Mouse (Mus musculus) heart, embryonic 12.5 days (tissue): ENCODE measurements at regions not wholly inside any gene's neighbourhood (a gene's known extent, or its start where the extent isn't known, plus 50 kb on each side); places are given as distances from the start of the nearest gene placed in this dataset.

Experiments used
- ATAC-seq: fragments of 200-750 bp; cut with Nextera tagmentation; 2 replicates; pipeline ENCODE4 v1.8.0; 2017; ENCODE audit warnings: moderate TSS enrichment, moderate library complexity; ENCODE audit not compliant: insufficient number of reproducible peaks, low FRiP score
- H3K27ac ChIP-seq: fragments of 300-500 bp; sonication (generic); 2 replicates; pipeline ENCODE4 v1.5.1; 2016; ENCODE audit warnings: mild to moderate bottlenecking, moderate library complexity; ENCODE audit not compliant: poor library complexity, severe bottlenecking
- H3K27me3 ChIP-seq: fragments of 300-500 bp; sonication (generic); replicated peaks from 2 replicates; pipeline ENCODE4 v1.6.1; 2016; ENCODE audit warnings: mild to moderate bottlenecking, moderate library complexity
- H3K36me3 ChIP-seq: fragments of 300-500 bp; sonication (generic); 2 replicates; pipeline ENCODE4 v1.6.1; 2016; ENCODE audit warnings: mild to moderate bottlenecking, moderate library complexity
- H3K4me1 ChIP-seq: fragments of 300-500 bp; sonication (generic); replicated peaks from 2 replicates; pipeline ENCODE4 v1.6.1; 2016; ENCODE audit warnings: mild to moderate bottlenecking
- H3K4me2 ChIP-seq: fragments of 300-500 bp; sonication (generic); 2 replicates; pipeline ENCODE4 v1.6.1; 2016; ENCODE audit warnings: mild to moderate bottlenecking, moderate library complexity
- H3K4me3 ChIP-seq: fragments of 300-500 bp; sonication (generic); 2 replicates; pipeline ENCODE4 v1.5.1; 2016; ENCODE audit warnings: mild to moderate bottlenecking
- H3K9ac ChIP-seq: fragments of 300-500 bp; sonication (generic); 2 replicates; pipeline ENCODE4 v1.6.1; 2016; ENCODE audit warnings: mild to moderate bottlenecking, moderate library complexity
- H3K9me3 ChIP-seq: fragments of 300-500 bp; sonication (generic); replicated peaks from 2 replicates; pipeline ENCODE4 v1.6.1; 2016; ENCODE audit warnings: mild to moderate bottlenecking, moderate library complexity
- WGBS: fragments of 180-500 bp; shearing (Covaris S2); methylation state at CpG from one replicate; pipeline ENCODE4 v1.1.7; 2016; 5-methylcytosine and 5-hydroxymethylcytosine counted together

- no peak for ATAC-seq
- Histone ChIP-seq H3K27me3 (peaks cover 16% of the 10 kb centered on the region; the same call in 1 of the 2 replicates), H3K4me1 (no peaks in the 10 kb centered on the region), H3K36me3 (no peaks in the 10 kb centered on the region), H3K9ac (no peak overlapping the region), H3K27ac (no peak overlapping the region), H3K9me3 (no peaks in the 10 kb centered on the region), H3K4me3 (no peak overlapping the region), H3K4me2 (no peak overlapping the region)
- WGBS, result 21% methylated on average over 33 of the region's 33 CpGs
Observed at GRCm38 (mm10) chr4:125300503-125301457, 173.1 kb upstream of the Zc3h12a start.

GRCm38 (mm10) chr4:125290761-125291160 lies 163.1 kb upstream of the Zc3h12a start:
- no peaks in the 10 kb centered on the region for H3K4me1 ChIP-seq
- H3K27ac ChIP-seq, result no peak overlapping the region
- no peak overlapping the region for H3K4me3 ChIP-seq
- H3K9ac ChIP-seq, result no peak overlapping the region
- no peak for ATAC-seq
- H3K27me3 ChIP-seq, result peaks cover 14% of the 10 kb centered on the region
- WGBS, result 76% methylated on average over 6 of the region's 6 CpGs
- H3K36me3 ChIP-seq, result no peaks in the 10 kb centered on the region
- no peak overlapping the region for H3K4me2 ChIP-seq
- no peaks in the 10 kb centered on the region for H3K9me3 ChIP-seq

- H3K27me3 ChIP-seq, result peaks cover 14% of the 10 kb centered on the region
- H3K4me3 ChIP-seq, result no peak overlapping the region
- 8% methylated on average over 1 of the region's 1 CpGs for WGBS
- no peak overlapping the region for H3K27ac ChIP-seq
- ATAC-seq, result no peak
- no peaks in the 10 kb centered on the region for H3K36me3 ChIP-seq
- no peak overlapping the region for H3K4me2 ChIP-seq
- no peaks in the 10 kb centered on the region for H3K4me1 ChIP-seq
- no peaks in the 10 kb centered on the region for H3K9me3 ChIP-seq
- no peak overlapping the region for H3K9ac ChIP-seq
Observed at GRCm38 (mm10) chr4:125289709-125290108, 162.1 kb upstream of the Zc3h12a start.

GRCm38 (mm10) chr4:125289031-125289449 lies 161.4 kb upstream of the Zc3h12a start:
- WGBS, result 58% methylated on average over 6 of the region's 6 CpGs
- Histone ChIP-seq H3K27me3 (peaks cover 14% of the 10 kb centered on the region), H3K4me1 (no peaks in the 10 kb centered on the region), H3K27ac (no peak overlapping the region), H3K9ac (no peak overlapping the region), H3K9me3 (no peaks in the 10 kb centered on the region), H3K4me3 (no peak overlapping the region), H3K36me3 (no peaks in the 10 kb centered on the region), H3K4me2 (no peak overlapping the region)
- ATAC-seq, result no peak

DNA sequence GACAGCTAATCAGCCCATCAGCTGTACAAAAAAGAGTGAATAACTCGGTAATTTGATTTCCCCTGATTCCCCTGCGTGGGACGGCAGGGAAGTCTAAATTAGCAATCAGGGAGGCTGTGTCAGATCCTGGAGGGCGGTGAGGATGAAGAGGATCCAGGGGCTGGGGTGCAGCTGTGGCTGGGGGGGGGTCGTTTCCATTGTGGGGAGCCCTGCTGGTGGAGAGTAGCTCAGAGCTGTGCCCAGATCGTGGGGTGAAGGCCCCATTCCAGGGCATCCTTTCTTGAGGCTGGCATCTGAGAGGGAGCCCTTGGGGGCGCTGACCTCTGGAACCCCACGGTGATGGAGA lies 155.3 kb upstream of the Zc3h12a start:
- Histone ChIP-seq H3K4me2 (no peak overlapping the region), H3K36me3 (no peaks in the 10 kb centered on the region), H3K4me3 (no peak overlapping the region), H3K27me3 (peaks cover 33% of the 10 kb centered on the region), H3K4me1 (peaks cover 9% of the 10 kb centered on the region; the same call in 1 of the 2 replicates), H3K9me3 (no peaks in the 10 kb centered on the region), H3K27ac (no peak overlapping the region), H3K9ac (no peak overlapping the region)
- WGBS, result 30% methylated on average over 8 of the region's 8 CpGs
- ATAC-seq, result no peak

GRCm38 (mm10) chr4:125282154-125282973 lies 154.7 kb upstream of the Zc3h12a start:
- no peak overlapping the region for H3K27ac ChIP-seq
- H3K4me3 ChIP-seq, result no peak overlapping the region
- H3K9me3 ChIP-seq, result no peaks in the 10 kb centered on the region
- H3K4me1 ChIP-seq, result peaks cover 9% of the 10 kb centered on the region; the same call in 1 of the 2 replicates
- H3K36me3 ChIP-seq, result no peaks in the 10 kb centered on the region
- H3K9ac ChIP-seq, result no peak overlapping the region
- whole genome bisulfite sequencing, result 10% methylated on average over 21 of the region's 21 CpGs
- H3K4me2 ChIP-seq, result peak overlapping the region; percentile 48
- H3K27me3 ChIP-seq, result peaks cover 34% of the 10 kb centered on the region
- peak; percentile 29; the same call in 1 of the 2 replicates for ATAC-seq

DNA sequence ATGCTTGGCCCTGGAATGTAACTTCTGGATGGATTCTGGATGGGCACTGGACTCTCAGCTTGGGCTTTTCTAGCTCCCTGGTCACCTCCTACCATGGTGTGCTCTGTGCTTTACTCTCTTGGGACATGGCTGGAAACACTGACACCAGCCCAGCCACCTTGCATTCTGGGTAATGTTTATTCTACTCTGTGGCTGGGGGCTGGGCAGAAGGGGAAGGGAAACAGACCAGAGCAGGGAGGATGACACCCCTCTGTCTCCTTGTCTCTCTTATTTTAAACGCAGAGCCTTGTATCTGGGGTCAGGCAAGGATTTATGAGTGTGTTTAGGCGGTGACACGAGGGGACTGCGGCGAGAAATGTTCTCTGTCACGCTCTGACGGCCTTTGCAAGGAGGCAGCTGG lies 151.5 kb upstream of the Zc3h12a start:
- H3K9me3 ChIP-seq, result no peaks in the 10 kb centered on the region
- H3K27me3 ChIP-seq, result peaks cover 65% of the 10 kb centered on the region
- 57% methylated on average over 7 of the region's 7 CpGs for WGBS
- peaks cover 9% of the 10 kb centered on the region; the same call in 1 of the 2 replicates for H3K4me1 ChIP-seq
- H3K27ac ChIP-seq, result no peak overlapping the region
- no peak for ATAC-seq
- H3K36me3 ChIP-seq, result no peaks in the 10 kb centered on the region
- H3K4me2 ChIP-seq, result no peak overlapping the region
- no peak overlapping the region for H3K9ac ChIP-seq
- H3K4me3 ChIP-seq, result no peak overlapping the region

GRCm38 (mm10) chr4:125276861-125277260 lies 149.2 kb upstream of the Zc3h12a start:
- no peak overlapping the region for H3K4me2 ChIP-seq
- 61% methylated on average over 6 of the region's 6 CpGs for WGBS
- no peaks in the 10 kb centered on the region for H3K9me3 ChIP-seq
- H3K9ac ChIP-seq, result no peak overlapping the region
- no peak overlapping the region for H3K4me3 ChIP-seq
- H3K27me3 ChIP-seq, result peaks cover 67% of the 10 kb centered on the region
- H3K27ac ChIP-seq, result no peak overlapping the region
- no peaks in the 10 kb centered on the region for H3K4me1 ChIP-seq
- H3K36me3 ChIP-seq, result no peaks in the 10 kb centered on the region
- no peak for ATAC-seq

DNA sequence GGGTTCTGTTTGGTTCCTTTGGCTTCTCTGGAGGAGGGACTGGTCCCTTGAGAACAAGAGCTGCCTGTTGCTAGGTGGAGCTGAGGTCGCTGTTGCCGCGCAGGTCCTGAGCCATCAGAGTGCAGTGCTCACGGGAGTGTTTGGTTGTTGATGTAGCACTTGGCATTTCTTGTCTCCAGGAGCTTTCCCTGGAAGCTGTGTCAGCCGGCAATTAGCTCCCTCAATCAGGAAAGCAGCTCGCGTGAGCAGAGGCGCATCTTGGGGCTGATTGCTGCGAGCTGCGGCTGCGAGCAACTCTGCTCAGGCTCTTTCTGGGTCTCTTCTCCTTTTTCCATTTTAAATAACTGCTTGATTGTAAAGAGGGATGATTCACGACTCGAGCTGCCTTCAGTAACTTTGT lies 147.6 kb upstream of the Zc3h12a start:
- no peaks in the 10 kb centered on the region for H3K4me1 ChIP-seq
- peaks cover 62% of the 10 kb centered on the region for H3K27me3 ChIP-seq
- H3K4me2 ChIP-seq, result no peak overlapping the region
- no peaks in the 10 kb centered on the region for H3K36me3 ChIP-seq
- no peak overlapping the region for H3K4me3 ChIP-seq
- H3K9me3 ChIP-seq, result no peaks in the 10 kb centered on the region
- no peak for ATAC-seq
- 2% methylated on average over 13 of the region's 13 CpGs for WGBS
- H3K9ac ChIP-seq, result no peak overlapping the region
- no peak overlapping the region for H3K27ac ChIP-seq

- Histone ChIP-seq H3K4me2 (no peak overlapping the region), H3K27me3 (peaks cover 68% of the 10 kb centered on the region), H3K36me3 (no peaks in the 10 kb centered on the region), H3K9me3 (no peaks in the 10 kb centered on the region), H3K4me1 (no peaks in the 10 kb centered on the region), H3K4me3 (no peak overlapping the region), H3K27ac (no peak overlapping the region), H3K9ac (no peak overlapping the region)
- WGBS, result 73% methylated on average over 14 of the region's 14 CpGs
- ATAC-seq, result no peak
Observed at GRCm38 (mm10) chr4:125270951-125271350, 143.3 kb upstream of the Zc3h12a start.

GRCm38 (mm10) chr4:125266212-125266611 lies 138.6 kb upstream of the Zc3h12a start:
- no peaks in the 10 kb centered on the region for H3K36me3 ChIP-seq
- H3K27ac ChIP-seq, result no peak overlapping the region
- no peak overlapping the region for H3K4me2 ChIP-seq
- H3K27me3 ChIP-seq, result peaks cover 46% of the 10 kb centered on the region
- ATAC-seq, result no peak
- WGBS, result 48% methylated on average over 1 of the region's 1 CpGs
- no peaks in the 10 kb centered on the region for H3K9me3 ChIP-seq
- no peaks in the 10 kb centered on the region for H3K4me1 ChIP-seq
- H3K9ac ChIP-seq, result no peak overlapping the region
- no peak overlapping the region for H3K4me3 ChIP-seq
